Mouse (Mus musculus) forebrain, embryonic 16.5 days (tissue): ENCODE data around the gene Alyref. TPM values are rescaled to one million over a fixed set of nuclear protein-coding genes. Genes with fewer than 3 reads are reported as not detected.

ENCODE experiments used
- ATAC-seq: fragments of 200-750 bp; cut with Nextera tagmentation; 2 replicates; pipeline ENCODE4 v1.8.0; 2017; ENCODE audit warnings: mild to moderate bottlenecking, moderate library complexity
- H3K27ac ChIP-seq: fragments of 300-500 bp; sonication (generic); 2 replicates; pipeline ENCODE4 v1.5.1; 2014; ENCODE audit warnings: low read length, control low read depth
- H3K27me3 ChIP-seq: fragments of 300-500 bp; sonication (generic); replicated peaks from 2 replicates; pipeline ENCODE4 v1.6.1; 2014; ENCODE audit warnings: low read length; ENCODE audit not compliant: control insufficient read depth, insufficient read depth
- H3K36me3 ChIP-seq: fragments of 300-500 bp; sonication (generic); 2 replicates; pipeline ENCODE4 v1.6.1; 2014; ENCODE audit not compliant: control insufficient read depth, insufficient read depth
- H3K4me1 ChIP-seq: fragments of 300-500 bp; sonication (generic); replicated peaks from 2 replicates; pipeline ENCODE4 v1.6.1; 2014; ENCODE audit warnings: low read length; ENCODE audit not compliant: control insufficient read depth, insufficient read depth
- H3K4me2 ChIP-seq: fragments of 300-500 bp; sonication (generic); 2 replicates; pipeline ENCODE4 v1.6.1; 2014; ENCODE audit warnings: mild to moderate bottlenecking, low read length, control low read depth
- H3K4me3 ChIP-seq: fragments of 300-500 bp; sonication (generic); replicated peaks from 2 replicates; pipeline ENCODE4 v1.5.1; 2014; ENCODE audit warnings: mild to moderate bottlenecking, low read length, control low read depth
- H3K9ac ChIP-seq: fragments of 300-500 bp; sonication (generic); replicated peaks from 2 replicates; pipeline ENCODE4 v1.6.1; 2014; ENCODE audit warnings: low read depth, low read length, control low read depth
- H3K9me3 ChIP-seq: fragments of 300-500 bp; sonication (generic); 2 replicates; pipeline ENCODE4 v1.6.1; 2016; ENCODE audit warnings: low read length; ENCODE audit not compliant: control insufficient read depth
- WGBS: fragments of 180-500 bp; shearing (Covaris S2); extraction: QIAGEN DNeasy Blood & Tissue Kit; methylation state at CpG from one replicate; pipeline ENCODE4 v1.1.7; 2014; 5-methylcytosine and 5-hydroxymethylcytosine counted together
- microRNA-seq: library from miRNA; unstranded; fragments of <30 nt; microRNA quantifications from one replicate; pipeline ENCODE4, GENCODE M21; 2017
- polyA plus RNA-seq: library from polyadenylated mRNA; unstranded; fragments of >200 nt; fragmentation: Nextera tagmentation; extraction: Ambion mirVana; gene quantifications from 2 replicates; pipeline ENCODE4 v1.2.1, GENCODE M21; 2015

Gene Alyref
- polyA plus RNA-seq, 1 experiment from 2014 or later = 287 TPM

- Histone ChIP-seq H3K27me3 (no peaks in the 10 kb centered on the region), H3K36me3 (peaks cover 7% of the 10 kb centered on the region; the same call in 1 of the 2 replicates), H3K9me3 (no peaks in the 10 kb centered on the region), H3K4me2 (no peak overlapping the region), H3K9ac (no peak overlapping the region), H3K4me3 (no peak overlapping the region), H3K27ac (no peak overlapping the region), H3K4me1 (peaks cover 5% of the 10 kb centered on the region)
- WGBS = 87% methylated on average over 6 of the region's 6 CpGs
- ATAC-seq = no peak
Measured at GRCm38 (mm10) chr11:120542376-120542775, 55.8 kb downstream of the Alyref start.

Small RNA genes lying within 50 kb of the gene (microRNA-seq; reads per million reads assigned to microRNA genes)
- 0.83 reads per million for gene Mir6936

Other genes with a start within 250 kb of the Alyref start
- gene Actg1, start 249.8 kb downstream of the Alyref start, polyA plus RNA-seq = 4,159 and 4,175 TPM in 2 replicates
- 1.3 and 1.5 TPM in 2 replicates for gene Fscn2, start 236.8 kb downstream of the Alyref start, polyA plus RNA-seq
- 72.7 and 95.3 TPM in 2 replicates for gene Faap100, start 219.6 kb downstream of the Alyref start, polyA plus RNA-seq
- 32.0 and 32.1 TPM in 2 replicates for gene Nploc4, start 160.7 kb downstream of the Alyref start, polyA plus RNA-seq
- gene Tspan10, start 155.7 kb downstream of the Alyref start, polyA plus RNA-seq = not detected in 2 replicates
- 0.32 TPM in 1 of 2 replicates, not detected in the other for gene Pde6g, start 144.9 kb downstream of the Alyref start, polyA plus RNA-seq
- gene Oxld1, start 140.3 kb downstream of the Alyref start, polyA plus RNA-seq = 9.7 and 9.9 TPM in 2 replicates
- gene Ccdc137, start 140.2 kb downstream of the Alyref start, polyA plus RNA-seq = 26.2 and 31.2 TPM in 2 replicates
- gene Arl16, start 130.8 kb downstream of the Alyref start, polyA plus RNA-seq = 45.5 and 56.4 TPM in 2 replicates
- gene Mrpl12, start 113.8 kb downstream of the Alyref start, polyA plus RNA-seq = 107 and 119 TPM in 2 replicates
- gene Slc25a10, start 106.5 kb downstream of the Alyref start, polyA plus RNA-seq = 26.5 and 29.5 TPM in 2 replicates
- gene Gcgr, start 67.7 kb downstream of the Alyref start, polyA plus RNA-seq = 0.43 TPM in 1 of 2 replicates, not detected in the other
- gene Mcrip1, start 48.6 kb downstream of the Alyref start, polyA plus RNA-seq = 222 and 241 TPM in 2 replicates
- not detected in 2 replicates for gene Ppp1r27, start 47.2 kb downstream of the Alyref start, polyA plus RNA-seq
- gene P4hb, start 25.1 kb downstream of the Alyref start, polyA plus RNA-seq = 238 and 265 TPM in 2 replicates
- 477 and 485 TPM in 2 replicates for gene Arhgdia, start 16.7 kb downstream of the Alyref start, polyA plus RNA-seq
- gene Anapc11, start 56 bp upstream of the Alyref start, polyA plus RNA-seq = 178 and 192 TPM in 2 replicates
- gene Npb, start 10.1 kb upstream of the Alyref start, polyA plus RNA-seq = not detected in 2 replicates
- gene Pcyt2, start 19.6 kb upstream of the Alyref start, polyA plus RNA-seq = 175 and 234 TPM in 2 replicates
- gene Sirt7, start 26.9 kb upstream of the Alyref start, polyA plus RNA-seq = 50.2 and 50.6 TPM in 2 replicates
- gene Mafg, start 35.2 kb upstream of the Alyref start, polyA plus RNA-seq = 39.9 and 40.1 TPM in 2 replicates
- 34.9 and 36.5 TPM in 2 replicates for gene Pycr1, start 45.4 kb upstream of the Alyref start, polyA plus RNA-seq
- 0.75 TPM in 1 of 2 replicates, not detected in the other for gene Myadml2, start 49.8 kb upstream of the Alyref start, polyA plus RNA-seq
- gene Notum, start 62.8 kb upstream of the Alyref start, polyA plus RNA-seq = 0.67 and 0.77 TPM in 2 replicates
- 132 and 158 TPM in 2 replicates for gene Aspscr1, start 74.6 kb upstream of the Alyref start, polyA plus RNA-seq
- 82.8 and 95.0 TPM in 2 replicates for gene Cenpx, start 115.4 kb upstream of the Alyref start, polyA plus RNA-seq
- gene Lrrc45, start 115.6 kb upstream of the Alyref start, polyA plus RNA-seq = 91.0 and 118 TPM in 2 replicates
- 251 and 347 TPM in 2 replicates for gene Rac3, start 123.1 kb upstream of the Alyref start, polyA plus RNA-seq
- gene Dcxr, start 128.9 kb upstream of the Alyref start, polyA plus RNA-seq = 7.6 TPM in 2 replicates
- 0.92 and 4.8 TPM in 2 replicates for gene Cbr2, start 133.7 kb upstream of the Alyref start, polyA plus RNA-seq
- 1.7 and 2.2 TPM in 2 replicates for gene Hmga1b, start 164.4 kb upstream of the Alyref start, polyA plus RNA-seq
- gene Rfng, start 185.8 kb upstream of the Alyref start, polyA plus RNA-seq = 95.2 and 119 TPM in 2 replicates
- 287 and 305 TPM in 2 replicates for gene Gps1, start 185.9 kb upstream of the Alyref start, polyA plus RNA-seq
- gene Dus1l, start 198.0 kb upstream of the Alyref start, polyA plus RNA-seq = 53.4 and 56.9 TPM in 2 replicates
- gene Fasn, start 226.2 kb upstream of the Alyref start, polyA plus RNA-seq = 92.0 and 97.4 TPM in 2 replicates